Mouse (Mus musculus) heart, postnatal 25 days (tissue): Measurements from ENCODE around the gene T2. TPM values are rescaled to one million over a fixed set of nuclear protein-coding genes. Genes with fewer than 3 reads are reported as not detected.
A peak's percentile ranks its signal among the peaks of the same experiment; 100 is the strongest.
"Not testable (repeated sequence)": the region's sequence is repeated elsewhere in the genome, so short reads cannot be mapped to it uniquely, and the experiment has no call there.

Experiments used
- DNase-seq: peaks from one replicate; pipeline ENCODE4 v3.0.0; 2022; ENCODE audit warnings: low spot score
- intact Hi-C: fragments of 180-260 bp; cut with DNase I; formaldehyde crosslinking; loops from one replicate; pipeline ENCODE4 v1.15.1; 2025
- total RNA-seq, 2 experiments: library from RNA; stranded (reverse); gene quantifications; 2 replicates each; pipeline ENCODE4 v1.2.3; 2021

T2 gene
- total RNA-seq, 2 experiments from 2014 or later: 0.31 to 0.47 TPM

- DNase-seq: no peak
- intact Hi-C loops: no loop called here
These were observed 5.7 kb downstream of the T2 start for GRCm38 (mm10) chr17:8361281-8362103.

DNA sequence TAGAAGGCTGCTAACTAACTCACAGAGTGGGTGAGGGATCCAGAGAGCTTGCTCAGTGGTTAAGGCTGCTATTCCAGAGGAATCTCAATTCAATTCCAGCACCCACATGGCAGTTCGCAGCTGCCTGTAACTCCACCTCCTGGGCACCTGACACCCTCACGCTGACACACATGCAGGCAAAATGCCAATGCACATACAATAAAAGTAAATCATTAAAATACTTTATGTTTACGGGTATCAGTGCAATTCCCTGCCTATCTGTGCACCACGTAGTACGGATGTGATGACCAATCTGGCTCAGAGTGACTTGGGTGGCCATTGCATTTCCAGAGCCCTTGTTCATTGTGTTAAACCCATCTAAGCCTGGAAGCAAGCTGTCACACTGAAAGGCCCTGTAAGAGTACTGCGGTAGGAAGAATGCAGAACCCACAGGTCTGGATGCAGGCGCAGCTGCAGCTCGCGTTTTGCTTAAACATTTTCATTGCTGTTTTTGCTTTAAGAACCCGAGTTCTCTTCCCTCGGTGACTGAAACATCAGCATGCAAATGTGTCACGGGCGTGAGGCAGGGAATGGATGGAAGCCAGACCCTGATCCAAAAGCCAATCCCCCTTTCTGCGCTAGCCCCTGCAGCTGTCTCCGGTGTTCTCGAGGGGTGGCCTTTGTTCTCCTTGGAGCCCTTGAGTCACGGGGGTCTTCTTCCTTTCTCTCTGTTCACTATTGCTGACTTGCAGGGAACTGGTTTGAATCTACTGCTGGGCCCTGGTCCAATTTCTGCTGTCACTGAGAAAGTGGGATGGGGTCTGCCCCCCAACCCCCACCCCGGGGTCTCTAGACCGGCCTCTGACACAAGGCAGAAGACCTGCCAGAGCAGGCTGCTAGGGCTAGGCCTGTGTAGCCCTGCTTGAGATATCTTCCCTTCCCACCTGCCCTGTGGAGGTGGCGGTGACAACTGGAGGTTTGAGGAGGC is 12.0 kb downstream of the T2 start:
- no peak for DNase-seq
- intact Hi-C loops: no loop called here

- DNase-seq: no peak
- intact Hi-C loops: no loop called here
These were observed 12.8 kb downstream of the T2 start for GRCm38 (mm10) chr17:8368570-8368969.

GRCm38 (mm10) chr17:8369171-8369570 is 13.4 kb downstream of the T2 start:
- intact Hi-C loops: no loop called here
- no peak for DNase-seq

- no peak for DNase-seq
- intact Hi-C loops: loop anchor here (5.0 to 10.0 kb wide), 2 partner anchors 58 to 176 kb away; partner anchors contain the start of gene Sft2d1
These were observed 14.9 kb downstream of the T2 start for GRCm38 (mm10) chr17:8370634-8371229.

DNA sequence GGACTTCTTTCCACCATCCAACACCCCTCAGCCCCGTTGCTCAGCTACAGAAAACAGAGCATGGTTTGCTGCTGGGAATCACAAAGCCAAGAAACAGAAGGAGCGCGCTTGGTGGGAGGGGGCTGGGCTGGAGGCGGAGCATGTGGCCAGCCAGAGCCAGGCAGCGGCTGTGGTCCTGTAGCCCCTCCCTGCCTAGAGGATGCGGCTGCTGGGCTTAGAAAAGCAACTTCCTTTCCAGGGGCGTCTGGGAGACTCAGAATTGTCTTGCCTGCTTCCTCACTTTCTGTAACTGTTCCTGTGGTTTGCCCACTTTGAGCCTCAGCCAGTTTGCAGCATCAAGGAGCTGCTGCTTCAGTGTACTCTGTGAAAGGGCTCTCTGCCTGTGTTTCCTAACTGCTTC is 16.0 kb downstream of the T2 start:
- intact Hi-C loops: loop anchor here (1.0 to 10.0 kb wide), 3 partner anchors 60 to 177 kb away; partner anchors contain the start of gene Sft2d1
- peak; percentile 26 for DNase-seq

- DNase-seq: peak; percentile 37
- intact Hi-C loops: loop anchor here (1.0 to 10.0 kb wide), 3 partner anchors 60 to 178 kb away; partner anchors contain the start of gene Sft2d1
These were observed 16.7 kb downstream of the T2 start for GRCm38 (mm10) chr17:8372286-8373046.

DNA sequence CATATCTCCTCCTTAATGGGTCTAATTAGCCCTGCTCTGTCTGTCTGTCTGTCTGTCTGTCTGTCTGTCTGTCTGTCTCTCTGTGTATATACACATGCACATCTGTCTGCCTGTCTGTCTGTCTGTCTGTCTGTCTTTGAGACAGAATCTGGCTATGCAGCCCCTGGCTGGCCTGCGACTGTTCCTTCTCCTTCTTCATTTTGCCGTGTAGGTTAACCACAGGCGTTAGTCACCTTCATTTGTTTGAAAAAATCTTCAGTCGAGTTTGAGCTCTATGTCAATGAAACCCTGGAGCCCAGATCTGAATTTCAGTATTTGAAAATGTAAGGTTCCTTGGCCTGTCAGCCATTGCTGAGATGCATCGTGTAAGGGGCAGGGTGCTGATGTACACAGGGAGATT is 21.5 kb downstream of the T2 start:
- intact Hi-C loops: loop anchor here (10.0 kb wide), 1 partner anchor 182 kb away; no protein-coding TSS in a partner anchor
- no peak for DNase-seq

DNA sequence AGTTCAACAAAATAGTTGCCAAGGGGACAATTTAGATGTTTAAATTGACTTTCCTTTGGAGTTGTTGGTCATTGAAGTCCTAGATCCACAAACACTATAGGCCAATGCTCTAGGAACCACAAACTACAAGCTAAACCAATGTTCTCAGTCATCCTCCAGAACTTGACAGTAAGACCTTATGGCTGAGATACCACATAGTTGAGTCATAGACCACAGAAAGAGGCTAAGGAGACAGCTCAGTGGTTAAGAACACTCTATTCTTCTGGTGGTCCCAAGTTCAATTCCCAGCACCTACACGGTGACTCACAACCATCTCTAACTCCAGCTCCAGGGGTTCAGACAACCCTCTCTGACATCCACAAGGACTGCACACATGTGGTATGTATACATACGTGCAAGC is 29.6 kb downstream of the T2 start:
- intact Hi-C loops: no loop called here

DNA sequence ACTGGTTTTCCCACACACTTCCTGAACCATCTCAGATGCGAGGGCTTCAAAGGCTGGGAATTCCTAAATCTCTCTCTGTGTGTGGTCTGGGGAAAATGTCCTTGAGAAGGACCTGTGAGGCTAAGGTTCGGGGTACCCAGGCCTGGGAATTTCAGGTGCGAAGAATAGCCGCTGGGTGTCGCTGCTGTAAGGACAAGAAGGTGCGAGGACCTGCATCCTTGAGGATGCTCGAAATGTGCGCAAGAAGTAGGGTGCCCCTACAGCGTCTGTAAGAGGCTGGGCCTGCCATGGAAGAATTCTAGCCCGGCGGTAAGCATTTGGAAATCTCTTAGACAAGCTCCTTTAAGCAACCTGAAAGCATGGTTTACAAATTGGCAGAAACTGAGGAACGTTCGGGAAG is 32.7 kb downstream of the T2 start:
- DNase-seq: no peak
- intact Hi-C loops: no loop called here

More for the DNA sequence above, 29.6 kb downstream of the T2 start:
- no peak for DNase-seq

GRCm38 (mm10) chr17:8388990-8389789 is 33.4 kb downstream of the T2 start:
- no peak for DNase-seq
- intact Hi-C loops: no loop called here

- DNase-seq: no peak
- intact Hi-C loops: no loop called here
These were observed 34.0 kb downstream of the T2 start for GRCm38 (mm10) chr17:8389790-8390095.

- intact Hi-C loops: no loop called here
- no peak for DNase-seq
These were observed 34.7 kb downstream of the T2 start for GRCm38 (mm10) chr17:8390487-8390886.

GRCm38 (mm10) chr17:8396371-8396770 is 40.6 kb downstream of the T2 start:
- DNase-seq: no peak
- intact Hi-C loops: no loop called here

- no peak for DNase-seq
- intact Hi-C loops: no loop called here
These were observed 42.2 kb downstream of the T2 start for GRCm38 (mm10) chr17:8397946-8398345.

DNA sequence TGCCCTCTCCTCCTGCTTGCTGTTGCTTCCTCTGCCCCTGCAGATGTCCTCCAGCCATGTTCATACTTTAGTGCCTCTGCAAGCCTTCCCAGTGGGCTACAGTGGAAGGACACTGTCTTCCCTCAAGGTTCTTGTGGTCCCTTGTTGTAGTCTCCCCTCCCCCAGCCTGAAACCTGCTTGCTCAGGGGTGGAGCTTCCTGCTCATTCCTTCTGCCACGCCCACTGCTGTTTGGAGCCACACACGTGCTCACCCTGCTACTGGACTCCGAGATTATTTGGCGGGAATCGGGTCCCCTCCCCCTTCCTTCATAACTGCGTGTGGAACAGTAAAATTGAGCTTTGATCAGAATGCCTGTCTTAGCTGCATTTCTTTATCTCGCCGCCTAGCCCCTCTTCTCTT is 48.1 kb downstream of the T2 start:
- DNase-seq, intact Hi-C loops: not testable (repeated sequence)

GRCm38 (mm10) chr17:8406285-8406684 is 50.5 kb downstream of the T2 start:
- DNase-seq: no peak

GRCm38 (mm10) chr17:8408002-8408401 is 52.2 kb downstream of the T2 start:
- DNase-seq, intact Hi-C loops: not testable (repeated sequence)

More at GRCm38 (mm10) chr17:8406285-8406684, 50.5 kb downstream of the T2 start:
- intact Hi-C loops: no loop called here
